Comparison of ENCODE assay signal across 8 mouse cellular contexts in the genomic region with DNA sequence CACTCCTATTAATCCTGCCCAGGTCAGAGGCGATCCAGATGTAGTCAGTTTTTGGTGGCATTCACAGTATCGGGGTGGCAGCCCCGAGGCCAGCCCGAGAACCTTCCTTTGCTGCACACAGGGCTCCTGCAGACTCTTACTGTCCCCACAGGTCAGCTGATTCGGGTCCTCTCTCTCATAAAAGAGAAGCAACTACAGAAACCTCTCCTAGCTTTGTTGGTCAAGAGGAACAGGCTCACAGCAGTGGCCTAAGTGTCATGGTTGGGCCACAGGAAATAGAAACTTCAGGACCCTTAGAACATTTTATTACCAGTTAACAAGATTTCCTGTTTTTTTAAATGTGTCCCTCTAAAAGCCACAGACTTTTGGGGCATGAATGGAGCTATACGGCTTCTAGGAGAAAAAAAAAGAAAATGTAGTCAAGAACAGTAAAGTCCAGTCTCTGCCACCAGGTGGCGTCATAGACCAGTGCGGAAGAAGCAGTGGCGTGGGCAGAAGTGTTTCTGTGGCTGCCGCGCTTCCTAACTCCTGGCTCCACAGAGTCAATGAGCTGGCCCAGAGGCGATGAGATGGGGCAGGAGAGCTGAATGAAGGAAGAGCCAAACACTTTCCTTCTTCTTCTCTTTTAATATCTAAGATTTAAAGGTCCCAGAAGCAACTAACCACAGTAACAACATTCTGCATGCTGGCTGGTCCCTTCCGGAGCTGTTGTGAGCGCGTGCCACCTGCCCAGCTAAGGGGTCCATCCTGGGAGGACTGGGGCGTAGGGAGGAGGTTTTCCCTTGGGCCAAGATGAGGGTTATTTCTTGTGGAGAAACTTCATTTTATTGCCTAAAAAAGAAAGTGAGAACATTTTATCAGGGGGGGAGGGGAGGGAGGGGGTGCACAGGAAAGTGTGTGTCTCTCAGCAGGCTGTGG. TPM values are rescaled to one million over a fixed set of nuclear protein-coding genes. Genes with fewer than 3 reads are reported as not detected.
DNase-seq lines count a peak whose midpoint lies in the region; ATAC-seq and TF ChIP-seq lines count a peak whose summit lies in the region.

No protein-coding gene starts in this region.

- 0 out of 2 replicates have a peak, but pooled peaks cover 3% of the 10 kb centered on the region for H3K9me3 ChIP-seq in heart, embryonic 12.5 days (replicated peaks)
- H3K9me3 ChIP-seq in kidney, embryonic 15.5 days (replicated peaks), result peaks cover 4% of the 10 kb centered on the region; the same call in 1 of the 2 replicates
- no peaks in the 10 kb centered on the region for H3K9me3 ChIP-seq in liver, embryonic 11.5 days (ENCODE audit: control insufficient read depth, low read length)

- peak; percentile 82 for TF ChIP-seq CTCF in bone marrow macrophage, adult 2 months (IDR thresholded peaks at IDR 0.05; ENCODE audit: low read depth, low read length)

- no peaks in the 10 kb centered on the region for H3K79me2 ChIP-seq in myocyte (ENCODE audit: control insufficient read depth, insufficient read depth)

- no peak overlapping the region for H3ac ChIP-seq in myocyte (ENCODE audit: control insufficient read depth, insufficient read length)

- no peak for TF ChIP-seq POLR2A in bone marrow macrophage, adult 2 months (IDR thresholded peaks at IDR 0.05; ENCODE audit: borderline replicate concordance, low read depth, low read length)
- TF ChIP-seq POLR2A in myocyte (IDR thresholded peaks at IDR 0.05; ENCODE audit: insufficient read length, low read depth), result no peak

- H3K36me3 ChIP-seq in heart, embryonic 12.5 days, result peaks cover 54% of the 10 kb centered on the region
- H3K36me3 ChIP-seq in kidney, embryonic 15.5 days, result peaks cover 54% of the 10 kb centered on the region
- H3K36me3 ChIP-seq in liver, embryonic 11.5 days (ENCODE audit: control insufficient read depth, insufficient read depth, low read length), result peaks cover 2% of the 10 kb centered on the region; the same call in 1 of the 2 replicates
- H3K36me3 ChIP-seq in myocyte (ENCODE audit: control insufficient read depth, insufficient read depth), result no peaks in the 10 kb centered on the region

- 48% methylated on average over 16 of the region's 16 CpGs for WGBS in heart, embryonic 12.5 days
- 50% methylated on average over 16 of the region's 16 CpGs for WGBS in kidney, embryonic 15.5 days
- WGBS in liver, embryonic 11.5 days, result 42% methylated on average over 16 of the region's 16 CpGs

- H3K4me2 ChIP-seq in heart, embryonic 12.5 days, result peak overlapping the region; percentile 25; the same call in 1 of the 2 replicates
- H3K4me2 ChIP-seq in kidney, embryonic 15.5 days, result no peak overlapping the region
- peak overlapping the region; percentile 57 for H3K4me2 ChIP-seq in liver, embryonic 11.5 days
- H3K4me2 ChIP-seq in myocyte (ENCODE audit: low read depth), result peak overlapping the region; percentile 5

- H3K27ac ChIP-seq in bone marrow macrophage, adult 2 months (ENCODE audit: insufficient read depth, low read depth, low read length), result no peak overlapping the region
- no peak overlapping the region for H3K27ac ChIP-seq in heart, embryonic 12.5 days (ENCODE audit: poor library complexity, severe bottlenecking)
- H3K27ac ChIP-seq in kidney, embryonic 15.5 days, result no peak overlapping the region
- no peak overlapping the region for H3K27ac ChIP-seq in liver, embryonic 11.5 days (ENCODE audit: low read depth, low read length)

- peak; percentile 90 for ATAC-seq in erythroid progenitor cell, adult 5-6 weeks (replicated peaks; ENCODE audit: low FRiP score, poor library complexity, severe bottlenecking)
- ATAC-seq in heart, embryonic 12.5 days (ENCODE audit: insufficient number of reproducible peaks, low FRiP score), result 0 out of 2 replicates have a peak, but pooled peaks have one; percentile 55
- ATAC-seq in kidney, embryonic 15.5 days (replicated peaks; ENCODE audit: low FRiP score), result peak; percentile 52; the same call in 1 of the 2 replicates
- peak; percentile 54 for ATAC-seq in liver, embryonic 11.5 days (replicated peaks; ENCODE audit: low FRiP score)

- peak; percentile 84 for DNase-seq in CD4-positive helper T cell, adult 2 months (ENCODE audit: low read depth, low spot score)
- DNase-seq in liver, embryonic 11.5 days (ENCODE audit: low spot score), result peak; percentile 73
- DNase-seq in spleen, postnatal 36 days (ENCODE audit: low spot score in 2 of 2), result peak; percentile 59 to 75

- H3K4me3 ChIP-seq in bone marrow macrophage, adult 2 months (ENCODE audit: insufficient read depth, low read length), result no peak overlapping the region
- H3K4me3 ChIP-seq in heart, embryonic 12.5 days, result no peak overlapping the region
- no peak overlapping the region for H3K4me3 ChIP-seq in kidney, embryonic 15.5 days (replicated peaks)
- no peak overlapping the region for H3K4me3 ChIP-seq in liver, embryonic 11.5 days (ENCODE audit: low read depth, low read length)
- no peak overlapping the region for H3K4me3 ChIP-seq in myocyte

- no peaks in the 10 kb centered on the region for H3K27me3 ChIP-seq in heart, embryonic 12.5 days (replicated peaks)
- H3K27me3 ChIP-seq in kidney, embryonic 15.5 days, result no peaks in the 10 kb centered on the region
- no peaks in the 10 kb centered on the region for H3K27me3 ChIP-seq in liver, embryonic 11.5 days (replicated peaks; ENCODE audit: control insufficient read depth, insufficient read depth, low read length)
- no peaks in the 10 kb centered on the region for H3K27me3 ChIP-seq in myocyte (ENCODE audit: control insufficient read depth, insufficient read depth, insufficient read length)

- no peaks in the 10 kb centered on the region for H3K4me1 ChIP-seq in bone marrow macrophage, adult 2 months (ENCODE audit: control insufficient read depth, insufficient read depth, low read length)
- H3K4me1 ChIP-seq in heart, embryonic 12.5 days (replicated peaks), result no peaks in the 10 kb centered on the region
- H3K4me1 ChIP-seq in kidney, embryonic 15.5 days, result 0 out of 2 replicates have a peak, but pooled peaks cover 8% of the 10 kb centered on the region
- no peaks in the 10 kb centered on the region for H3K4me1 ChIP-seq in liver, embryonic 11.5 days (replicated peaks; ENCODE audit: control insufficient read depth, insufficient read depth, low read length)

- no peak overlapping the region for H3K9ac ChIP-seq in heart, embryonic 12.5 days
- H3K9ac ChIP-seq in kidney, embryonic 15.5 days, result no peak overlapping the region
- peak overlapping the region; percentile 37; the same call in 1 of the 2 replicates for H3K9ac ChIP-seq in liver, embryonic 11.5 days (ENCODE audit: low read depth, low read length)

TF ChIP-seq in myocyte, 11 proteins besides CTCF, POLR2A, EP300 and RAD21:
- TF ChIP-seq TCF3 (IDR thresholded peaks at IDR 0.05; ENCODE audit: insufficient read length, low read depth) (no peak), REST (IDR thresholded peaks at IDR 0.05; ENCODE audit: insufficient read depth, insufficient read length) (no peak), POLR2AphosphoS2 (IDR thresholded peaks at IDR 0.05; ENCODE audit: insufficient read length, low read depth) (no peak)

RNA-seq across cellular contexts. Expression of a gene that starts 42.6 kb away (rescaled TPM):
- polyA plus RNA-seq in bone marrow macrophage, adult 2 months (2012; ENCODE audit: insufficient read depth, insufficient read length, missing spikeins), result 101 and 107 TPM in 2 replicates
- 253 and 359 TPM in 2 replicates for total RNA-seq in erythroid progenitor cell, adult 5-6 weeks (2015; ENCODE audit: low replicate concordance)
- 284 and 418 TPM in 2 replicates for total RNA-seq in erythroid progenitor cell, adult 5-6 weeks (2017; ENCODE audit: low replicate concordance)
- 52.7 and 55.1 TPM in 2 replicates for polyA plus RNA-seq in heart, embryonic 12.5 days (2016; fragmentation: Nextera tagmentation; extraction: Ambion mirVana)
- 59.8 and 60.2 TPM in 2 replicates for polyA plus RNA-seq in kidney, embryonic 15.5 days (2015; fragmentation: Nextera tagmentation; extraction: Ambion mirVana)
- polyA plus RNA-seq in liver, embryonic 11.5 days (2014; fragmentation: Nextera tagmentation; extraction: Ambion mirVana), result 50.8 and 53.5 TPM in 2 replicates
- 34.7 TPM for polyA plus RNA-seq in myocyte (2012; fragmentation: generic; extraction: Trizol)
